Mouse (Mus musculus) large intestine, adult 2 months (tissue): Measurements from ENCODE around the gene Ly9. TPM values are rescaled to one million over a fixed set of nuclear protein-coding genes. Genes with fewer than 3 reads are reported as not detected.

Source experiments
- DNase-seq: peaks from one replicate; pipeline ENCODE4 v3.0.0-alpha.2; 2012; ENCODE audit warnings: low read depth, low spot score
- WGBS: fragments of 180-500 bp; shearing (Covaris S2); methylation state at CpG from one replicate; pipeline ENCODE4 v1.1.7; 2018; 5-methylcytosine and 5-hydroxymethylcytosine counted together
- polyA plus RNA-seq: library from polyadenylated mRNA; depleted of rRNA; stranded (reverse); fragments of >200 nt; gene quantifications from 2 replicates; pipeline ENCODE4 v1.2.3, GENCODE M21; 2012; rRNA removed

Ly9 gene
- 2.9 and 3.6 TPM in 2 replicates for polyA plus RNA-seq

DNA sequence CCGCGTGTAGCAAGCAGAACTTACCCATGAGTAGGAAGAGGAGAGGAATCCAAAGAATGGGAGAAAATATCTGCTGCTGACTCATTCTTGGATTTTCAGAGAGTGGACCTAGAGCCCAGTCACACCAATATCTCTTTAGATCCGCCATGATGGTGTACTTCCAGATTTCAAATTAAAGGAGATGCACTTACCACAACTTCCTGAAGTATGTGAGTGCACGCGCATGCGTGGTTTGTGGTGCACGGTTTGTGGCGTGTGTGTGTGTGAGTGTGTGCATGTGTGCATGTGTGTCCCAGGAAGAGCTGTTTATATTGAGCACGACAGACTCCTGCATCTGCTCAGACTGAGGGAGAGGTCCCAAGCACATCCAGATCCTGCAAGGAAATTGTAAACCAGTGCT, at the start of gene Ly9:
Gene Ly9, minus strand, starts transcription at position 235 of the 400 bp plus-strand sequence.
- no peak for DNase-seq
- WGBS = 75% methylated on average over 9 of the region's 9 CpGs

DNA sequence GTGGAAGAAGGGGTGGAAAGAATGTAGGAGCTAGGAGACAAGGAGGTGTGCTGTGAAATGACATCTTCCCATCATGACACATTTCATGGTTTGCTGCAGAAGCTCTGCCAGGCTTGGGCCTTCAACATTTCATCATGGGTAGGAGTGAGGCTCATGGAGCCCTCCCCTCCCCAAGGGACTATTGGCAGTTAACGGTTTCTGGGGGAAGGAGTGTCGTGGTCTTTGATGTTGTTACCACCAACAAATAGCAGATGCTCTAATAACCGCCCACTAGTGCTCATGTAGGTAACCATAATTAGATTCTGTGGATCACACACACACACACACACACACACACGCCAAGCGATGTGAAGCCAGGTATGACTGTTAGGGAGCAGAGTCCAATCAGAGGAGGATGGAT, 45.5 kb upstream of the Ly9 start, which contains the start of gene Slamf7:
Gene Slamf7, minus strand, starts transcription at position 302 of the 400 bp plus-strand sequence.
- WGBS = 89% methylated on average over 5 of the region's 5 CpGs
- no peak for DNase-seq

DNA sequence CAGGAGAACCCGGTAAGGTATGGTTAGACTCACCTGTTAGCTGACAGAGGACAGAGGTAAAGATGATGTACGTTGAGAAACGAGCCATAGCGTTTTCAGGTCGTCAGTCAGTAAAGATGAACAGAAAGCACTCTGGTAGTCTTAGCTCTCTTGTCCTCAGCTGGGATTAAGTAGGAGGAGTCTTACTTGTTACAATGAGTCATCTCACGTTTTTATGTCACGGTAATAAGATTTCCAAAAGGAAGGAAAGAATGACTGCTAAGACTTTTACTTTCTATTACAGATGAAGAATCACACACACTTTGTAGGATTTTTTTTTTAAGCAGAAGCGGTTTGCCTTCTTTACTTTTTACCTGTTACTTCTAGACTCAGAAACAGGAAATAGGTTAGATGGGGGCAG, 41.6 kb upstream of the Ly9 start:
- 46% methylated on average over 8 of the region's 8 CpGs for WGBS
- DNase-seq = no peak

DNA sequence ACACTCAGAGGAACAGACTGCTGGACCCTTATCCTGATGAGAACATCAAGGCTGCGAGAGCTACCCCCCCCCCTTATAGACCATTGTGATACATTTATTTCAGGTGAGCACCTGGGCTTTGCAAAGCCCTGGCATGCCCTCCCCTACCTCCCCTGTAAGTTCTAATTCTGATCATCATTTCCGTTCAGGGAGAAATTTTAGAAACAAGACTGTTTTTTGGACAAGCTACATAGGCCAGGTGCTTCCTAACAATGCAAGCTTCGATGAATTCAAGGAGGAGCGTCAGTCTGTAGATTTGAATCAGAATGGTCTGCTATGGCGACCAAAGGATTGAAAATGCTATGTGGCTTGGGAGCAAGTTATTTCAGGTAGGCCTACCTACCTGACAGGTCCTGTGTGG, 40.5 kb upstream of the Ly9 start:
- WGBS = 79% methylated on average over 5 of the region's 5 CpGs
- DNase-seq = no peak

DNA sequence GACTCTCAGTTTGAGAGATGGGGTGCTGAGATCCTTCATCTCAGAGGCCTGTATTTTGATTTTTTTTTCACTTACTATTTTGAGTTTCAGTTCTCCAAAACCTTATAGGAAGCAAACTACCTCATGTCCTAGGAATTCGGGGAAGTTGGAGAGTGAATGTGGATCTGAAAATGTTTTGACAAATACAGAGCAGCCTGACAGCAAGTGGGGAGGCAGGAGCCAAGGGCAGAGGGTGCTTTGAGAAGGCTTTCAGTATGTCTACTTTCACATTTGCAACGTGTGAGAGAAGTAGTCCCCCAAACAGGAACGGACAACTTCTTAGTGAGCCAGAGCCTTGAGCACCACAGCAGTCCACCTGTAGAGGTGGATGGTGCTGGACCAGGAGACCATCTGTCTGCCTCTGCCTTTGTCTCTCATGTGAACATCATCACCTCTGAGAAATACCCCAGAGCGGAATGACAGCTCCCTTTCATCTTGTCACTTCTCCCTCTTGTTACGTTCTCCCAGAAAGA, 39.3 kb upstream of the Ly9 start:
- 56% methylated on average over 5 of the region's 5 CpGs for WGBS
- no peak for DNase-seq

DNA sequence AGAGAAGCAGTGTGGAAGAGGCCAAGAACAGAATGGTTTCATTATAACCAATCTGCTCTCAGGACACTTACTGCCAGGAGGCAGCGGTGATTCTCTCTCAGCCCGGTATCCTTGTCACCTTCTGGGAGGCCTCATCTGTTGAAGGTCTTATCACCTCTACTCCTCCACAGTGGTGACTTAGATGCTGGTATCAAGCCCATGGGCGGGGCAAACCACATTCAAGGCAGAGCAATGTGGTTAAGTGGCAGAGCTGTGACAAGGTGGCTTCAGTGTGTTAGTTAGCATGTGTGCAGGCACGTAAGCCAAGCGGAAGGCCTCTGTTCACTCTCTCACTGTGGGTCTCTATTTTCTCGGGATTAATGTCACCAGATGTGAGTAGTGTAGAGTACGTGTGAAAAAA, 36.4 kb upstream of the Ly9 start:
- no peak for DNase-seq

DNA sequence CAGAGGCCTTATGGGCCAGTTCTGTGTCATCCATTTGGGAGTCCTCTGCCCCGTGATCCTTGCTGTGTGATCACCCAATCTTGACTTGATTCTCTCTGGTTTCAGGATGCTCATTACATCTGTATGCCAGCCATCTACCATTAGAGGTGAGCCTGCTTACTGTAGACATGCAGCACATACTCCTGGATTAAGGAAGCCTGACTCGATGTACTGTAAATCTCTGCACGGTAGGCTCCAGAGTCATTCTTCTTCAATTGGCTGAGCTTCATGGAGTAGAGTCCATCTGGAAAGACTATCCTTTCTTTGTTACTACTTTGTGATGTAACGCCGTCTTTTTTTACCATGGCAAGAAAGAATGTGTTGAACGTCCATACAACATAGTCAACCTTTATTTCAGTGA, 33.6 kb upstream of the Ly9 start:
- WGBS = 92% methylated on average over 6 of the region's 6 CpGs
- DNase-seq = no peak

More for the DNA sequence above, 36.4 kb upstream of the Ly9 start:
- WGBS = 71% methylated on average over 7 of the region's 7 CpGs

DNA sequence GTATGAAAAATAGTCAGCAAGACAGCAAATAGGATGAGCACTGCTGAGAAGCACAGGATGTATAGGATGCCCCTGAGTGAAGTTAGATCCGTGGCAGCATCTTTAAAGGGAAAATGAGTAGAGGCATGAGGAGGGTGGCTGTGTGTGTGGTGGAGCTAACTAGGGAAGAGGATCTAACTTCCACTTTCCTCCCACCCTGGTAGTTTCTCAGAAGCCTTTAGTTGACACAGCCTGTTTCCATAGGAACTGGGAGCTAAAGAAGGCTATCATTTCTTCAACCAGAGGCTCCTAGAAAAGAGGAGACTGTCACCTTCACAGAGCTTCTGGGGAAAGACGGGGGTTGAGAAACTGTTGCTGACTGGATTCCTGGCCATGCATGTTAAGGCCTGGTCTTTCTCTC, 31.5 kb upstream of the Ly9 start:
- no peak for DNase-seq
- 57% methylated on average over 2 of the region's 2 CpGs for WGBS

DNA sequence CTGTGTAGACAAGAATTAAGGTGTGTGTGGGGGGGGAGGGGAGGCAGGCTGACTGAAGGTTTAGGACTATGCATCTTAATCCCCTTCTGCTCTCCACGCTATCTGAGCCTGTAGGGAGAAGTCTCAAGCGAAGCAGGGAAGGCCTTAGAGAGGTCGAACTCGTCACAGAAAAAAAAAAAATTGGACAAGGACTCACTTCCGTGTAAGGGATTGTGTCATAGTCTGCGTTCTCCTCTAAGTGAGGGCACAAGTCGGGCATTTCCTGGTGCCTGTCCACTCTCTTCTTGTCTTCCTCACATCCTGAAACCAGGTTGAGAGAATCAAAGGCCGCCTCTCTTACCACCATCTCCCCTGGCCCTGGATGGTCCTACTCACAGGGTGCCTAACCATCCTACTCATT, 29.9 kb upstream of the Ly9 start:
- 75% methylated on average over 8 of the region's 8 CpGs for WGBS

DNA sequence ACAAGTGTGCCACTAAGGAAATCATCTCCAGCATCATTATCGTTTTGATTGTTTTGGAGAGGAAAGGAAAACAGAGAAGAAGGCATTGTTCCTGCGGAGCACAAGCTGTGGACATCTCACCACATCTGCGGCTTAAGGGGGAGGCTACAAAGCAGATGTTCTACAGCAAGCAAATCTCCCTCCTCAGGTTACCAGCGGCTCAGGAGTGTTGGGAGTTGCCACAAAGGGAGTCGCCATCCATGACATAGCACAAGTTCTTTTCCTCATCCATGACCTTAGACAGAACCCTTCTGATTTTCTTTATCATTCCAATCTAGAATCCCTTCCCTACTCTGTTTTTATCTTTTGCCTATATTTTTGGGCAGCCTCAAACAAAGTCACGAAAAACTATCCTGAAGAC, 28.5 kb upstream of the Ly9 start:
- no peak for DNase-seq
- 58% methylated on average over 6 of the region's 6 CpGs for WGBS

More for the DNA sequence above, 29.9 kb upstream of the Ly9 start:
- DNase-seq = no peak

DNA sequence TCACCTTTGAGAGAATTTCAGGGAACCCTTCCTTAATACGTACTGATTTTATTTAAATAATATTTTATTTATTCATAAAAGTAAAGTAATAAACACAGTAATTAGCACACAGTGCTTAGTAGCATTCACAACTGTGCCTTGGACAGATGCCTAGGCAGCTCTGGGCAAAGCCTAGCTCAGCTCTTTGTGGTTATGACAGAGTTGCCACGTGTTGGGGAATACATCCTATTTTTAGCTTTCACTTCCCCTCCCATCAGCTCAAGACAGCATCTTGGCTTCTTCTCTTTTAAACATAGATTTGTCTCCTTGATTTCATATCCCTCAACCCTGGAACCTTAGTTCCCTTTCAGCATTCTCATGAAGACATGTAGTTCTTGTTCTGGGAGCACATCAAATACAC, 24.2 kb upstream of the Ly9 start:
- no peak for DNase-seq
- WGBS = 51% methylated on average over 2 of the region's 2 CpGs

DNA sequence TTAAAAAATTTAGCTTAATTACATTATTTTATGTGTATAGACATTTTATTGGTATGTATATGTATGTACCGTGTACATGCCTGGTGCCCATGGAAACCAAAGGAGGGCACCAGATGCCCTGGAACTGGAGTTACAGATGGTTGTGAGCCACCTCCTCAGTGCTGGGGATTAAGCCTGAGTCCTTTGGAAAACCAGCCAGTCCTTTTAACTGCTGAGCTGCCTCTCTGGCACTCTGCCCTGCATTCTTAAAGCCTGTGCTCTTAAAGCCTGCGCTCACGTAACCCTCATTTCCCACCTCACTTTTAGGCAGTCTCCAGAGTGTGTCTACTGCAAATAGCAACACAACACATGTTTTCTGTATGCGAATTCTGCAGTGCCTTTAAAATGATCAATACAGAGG, 23.7 kb upstream of the Ly9 start:
- no peak for DNase-seq
- WGBS = 70% methylated on average over 4 of the region's 4 CpGs

DNA sequence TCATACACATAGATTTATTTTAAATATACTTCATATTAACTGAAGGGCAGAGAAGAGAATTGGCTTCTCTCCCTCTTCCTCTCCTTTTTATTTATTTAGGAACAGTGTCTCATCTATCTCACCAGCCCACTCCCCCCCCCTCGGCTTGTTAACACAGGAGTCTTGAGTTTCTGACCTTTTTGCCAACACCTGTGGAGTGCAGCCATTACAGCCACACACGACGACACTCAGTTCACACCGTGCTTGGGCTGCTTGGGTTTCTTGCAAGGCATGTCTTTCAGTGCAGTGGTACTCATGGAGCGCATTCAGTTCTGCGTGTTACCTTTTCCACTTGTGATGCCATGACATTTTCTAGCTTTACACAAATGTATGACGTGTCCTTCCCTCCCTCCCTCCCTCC, 22.8 kb upstream of the Ly9 start:
- DNase-seq = no peak
- WGBS = 72% methylated on average over 7 of the region's 7 CpGs

DNA sequence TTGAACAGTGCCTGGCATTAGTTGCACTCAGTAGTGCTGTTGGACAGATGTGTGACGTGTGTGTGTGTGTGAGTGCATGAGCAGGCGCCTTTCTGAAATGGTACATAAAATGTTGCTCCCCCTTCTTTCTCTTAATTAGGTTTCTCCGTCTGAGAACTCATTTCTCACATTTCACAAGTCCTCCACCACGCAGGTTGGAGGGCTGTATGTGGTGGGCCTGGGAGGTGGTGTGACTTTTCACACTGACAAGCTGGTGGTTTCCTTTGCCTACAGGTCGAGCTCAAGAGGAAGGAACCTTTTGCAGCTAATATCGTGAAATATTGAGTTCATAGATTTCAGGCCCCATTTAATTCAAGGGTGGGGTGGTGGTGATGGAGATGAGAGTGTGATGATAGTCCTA, 22.0 kb upstream of the Ly9 start:
- DNase-seq = no peak
- 73% methylated on average over 6 of the region's 6 CpGs for WGBS

DNA sequence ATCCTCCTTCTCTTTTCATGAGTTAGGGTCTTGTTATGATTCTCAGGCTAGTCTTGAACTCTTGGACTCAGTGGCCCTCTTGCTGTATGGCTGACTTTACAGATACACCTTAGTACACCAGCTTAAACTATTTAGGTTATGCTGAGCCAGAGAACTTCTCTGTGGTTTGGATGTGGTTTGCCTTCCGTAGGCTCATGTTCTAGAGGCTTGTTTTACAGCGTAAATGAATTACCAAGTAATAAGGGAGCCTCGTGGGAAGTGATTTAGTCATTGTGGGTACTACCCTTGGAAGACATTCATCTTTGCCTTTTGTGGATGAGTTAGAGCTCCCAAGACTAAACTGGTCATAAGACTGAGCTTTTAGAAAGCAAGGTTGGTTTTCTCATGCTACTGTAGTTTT, 20.6 kb upstream of the Ly9 start:
- no peak for DNase-seq
- 64% methylated on average over 3 of the region's 3 CpGs for WGBS

DNA sequence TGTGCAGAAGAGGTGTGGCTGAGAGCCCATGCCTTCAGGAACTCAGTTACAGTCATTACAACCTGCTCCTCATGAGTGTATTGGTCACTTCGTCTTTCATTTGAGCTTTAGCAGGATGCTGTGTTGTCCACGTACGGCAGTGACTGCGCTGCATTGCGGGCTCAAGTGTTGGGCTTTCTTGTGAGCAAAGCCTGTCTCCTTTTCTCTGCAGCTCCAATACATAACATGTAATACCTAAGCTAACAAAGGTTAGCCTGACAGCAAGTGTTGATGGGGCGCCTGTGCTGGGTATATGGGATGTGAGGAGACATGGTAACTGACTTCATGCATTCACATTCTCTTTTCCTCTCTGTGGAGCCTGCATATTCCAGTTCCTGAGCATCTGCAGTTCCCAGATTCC, 12.9 kb upstream of the Ly9 start:
- WGBS = 88% methylated on average over 6 of the region's 6 CpGs
- DNase-seq = no peak

DNA sequence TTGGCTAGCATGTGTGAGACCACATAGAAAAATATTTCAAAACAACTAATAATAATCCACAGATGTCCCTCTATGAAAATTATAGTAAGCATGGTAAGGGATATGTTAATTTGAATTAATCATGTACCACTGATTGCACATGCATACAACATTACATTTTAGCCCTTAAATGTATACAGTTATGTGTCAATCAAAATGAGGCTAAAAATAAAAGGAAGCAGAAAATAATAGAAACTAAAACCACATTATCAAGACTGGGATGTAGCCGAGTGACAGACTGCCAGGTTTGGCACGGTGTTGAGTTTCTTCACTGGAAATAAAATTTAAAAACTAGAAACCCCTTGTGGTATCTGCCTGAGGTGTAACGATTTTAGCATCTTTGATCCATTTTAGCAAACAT, 12.4 kb upstream of the Ly9 start:
- DNase-seq = no peak
- WGBS = 74% methylated on average over 3 of the region's 3 CpGs

DNA sequence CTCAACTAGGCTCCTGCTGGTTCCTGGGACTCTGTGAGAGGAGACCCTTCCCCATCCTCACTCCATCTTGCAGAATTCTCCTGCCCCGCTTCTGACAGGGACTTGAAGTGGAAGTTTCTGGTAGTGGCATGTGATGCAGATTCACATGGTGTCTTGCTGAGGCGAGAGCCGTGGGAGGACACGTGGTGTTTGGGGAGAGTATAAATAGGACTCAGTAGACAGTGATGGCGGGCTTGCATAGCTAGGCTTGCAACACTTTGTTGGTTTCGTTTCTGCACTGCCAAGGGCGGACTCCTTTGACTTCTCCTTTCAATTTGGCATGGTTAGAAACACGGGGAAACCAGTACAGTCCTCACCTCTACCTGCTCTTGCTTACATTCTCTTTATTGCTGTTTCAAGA, 11.8 kb upstream of the Ly9 start:
- 68% methylated on average over 8 of the region's 8 CpGs for WGBS

DNA sequence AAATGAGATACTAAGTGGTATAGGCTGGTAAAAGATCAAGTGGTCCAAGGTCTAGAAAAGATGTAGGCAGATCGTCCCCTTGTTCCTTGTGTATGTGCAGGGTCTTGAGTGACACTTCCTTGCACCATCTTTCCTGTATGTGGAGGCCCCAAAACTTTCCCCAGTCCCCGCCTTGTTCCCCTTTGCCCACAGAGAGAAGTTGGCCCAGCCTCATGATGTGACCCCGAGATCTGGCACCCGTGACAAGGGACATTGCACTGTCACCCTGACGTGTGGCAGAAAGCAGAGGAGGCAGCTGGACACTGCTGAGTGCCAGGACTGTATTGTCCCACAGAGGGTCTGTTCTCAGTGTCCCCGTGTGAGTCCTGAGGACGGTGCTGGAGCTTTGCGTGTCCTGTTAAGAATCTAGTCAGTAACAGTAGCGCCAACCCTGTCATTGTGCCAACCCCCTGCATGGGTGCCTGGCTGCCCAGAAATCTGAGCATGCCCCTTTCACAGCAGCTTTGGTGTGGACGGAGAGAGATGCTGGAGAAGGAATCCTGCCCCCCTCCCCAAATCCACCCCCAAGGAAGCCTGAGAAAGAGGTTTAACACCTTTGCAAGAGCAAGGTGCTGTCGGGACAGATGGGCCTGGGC, 9.8 kb upstream of the Ly9 start:
- no peak for DNase-seq
- WGBS = 79% methylated on average over 11 of the region's 11 CpGs

More for the DNA sequence above, 11.8 kb upstream of the Ly9 start:
- DNase-seq = no peak

DNA sequence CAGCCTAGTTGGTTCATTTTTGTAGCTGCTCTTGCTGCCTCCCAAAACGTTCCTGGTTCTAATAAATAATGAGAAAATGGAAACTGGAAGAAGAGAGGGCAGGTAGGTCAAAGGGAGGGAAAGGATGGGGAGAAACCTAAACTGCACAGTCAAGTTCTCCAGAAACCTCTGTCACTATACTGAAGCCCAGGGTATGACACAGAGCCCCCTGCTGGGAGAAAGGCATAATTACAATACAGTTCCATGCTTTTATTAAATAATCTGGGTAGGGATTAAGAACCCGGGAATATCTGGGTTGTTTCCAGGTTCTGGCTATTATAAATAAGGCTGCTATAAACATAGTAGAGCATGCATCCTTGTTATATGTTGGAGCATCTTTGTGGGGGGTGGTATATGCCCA, 6.8 kb upstream of the Ly9 start:
- 14% methylated on average over 2 of the region's 2 CpGs for WGBS
- DNase-seq = no peak

DNA sequence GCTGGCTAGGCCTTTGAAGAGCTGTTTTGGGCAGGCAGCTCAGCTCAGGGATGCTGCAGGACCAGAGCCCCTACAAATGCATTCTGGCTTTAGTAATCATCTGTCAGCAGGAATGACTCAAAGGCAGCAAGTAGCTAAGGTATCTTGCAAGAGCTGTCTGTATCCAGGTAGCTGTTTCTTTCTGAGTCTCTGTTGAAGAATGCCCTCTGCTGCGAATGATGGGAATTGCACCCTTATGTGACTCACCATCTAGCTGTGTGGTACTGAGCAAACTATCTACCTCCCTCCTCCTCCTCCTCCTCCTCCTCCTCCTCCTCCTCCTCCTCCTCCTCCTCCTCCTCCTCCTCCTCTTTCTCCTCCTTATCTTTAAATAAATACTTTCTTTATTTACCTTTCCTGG, 3.6 kb upstream of the Ly9 start:
- DNase-seq = no peak
- WGBS = 30% methylated on average over 1 of the region's 1 CpGs

DNA sequence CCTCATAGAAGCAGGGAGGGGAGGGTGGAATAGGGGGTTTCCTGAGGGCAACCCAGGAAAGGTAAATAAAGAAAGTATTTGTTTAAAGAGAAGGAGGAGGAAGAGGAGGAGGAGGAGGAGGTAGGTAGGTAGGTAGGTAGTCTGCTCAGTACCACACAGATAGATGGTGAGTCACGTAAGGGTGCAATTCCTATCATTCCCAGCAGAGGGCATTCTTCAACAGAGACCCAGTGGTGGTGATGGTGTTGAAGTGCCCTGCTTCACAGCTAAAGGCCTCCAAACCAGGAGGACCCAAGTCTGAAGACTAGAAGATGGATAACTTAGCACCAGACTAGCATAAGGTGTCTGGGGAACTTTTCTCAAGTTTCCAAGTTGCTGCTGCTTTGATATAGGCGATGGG, 2.8 kb upstream of the Ly9 start:
- 92% methylated on average over 2 of the region's 2 CpGs for WGBS

More for the DNA sequence above, 2.8 kb upstream of the Ly9 start:
- DNase-seq = no peak
